Mouse (Mus musculus) lung, embryonic 14.5 days (tissue): ENCODE results near the gene Serpine2. TPM values are rescaled to one million over a fixed set of nuclear protein-coding genes. Genes with fewer than 3 reads are reported as not detected.

Experiments
- ATAC-seq: fragments of 200-750 bp; cut with Nextera tagmentation; 2 replicates; pipeline ENCODE4 v1.8.0; 2017; ENCODE audit warnings: mild to moderate bottlenecking, moderate TSS enrichment, moderate library complexity; ENCODE audit not compliant: insufficient read depth
- DNase-seq: peaks from one replicate; pipeline ENCODE4 v3.0.0-alpha.2; 2015
- H3K27ac ChIP-seq: fragments of 300-500 bp; sonication (generic); 2 replicates; pipeline ENCODE4 v1.5.1; 2014; ENCODE audit warnings: low read depth, mild to moderate bottlenecking, moderate library complexity
- H3K27me3 ChIP-seq: fragments of 300-500 bp; sonication (generic); 2 replicates; pipeline ENCODE4 v1.6.1; 2014; ENCODE audit warnings: low read length, control low read depth; ENCODE audit not compliant: insufficient read depth
- H3K36me3 ChIP-seq: fragments of 300-500 bp; sonication (generic); 2 replicates; pipeline ENCODE4 v1.6.1; 2014; ENCODE audit warnings: control low read depth; ENCODE audit not compliant: insufficient read depth
- H3K4me1 ChIP-seq: fragments of 300-500 bp; sonication (generic); 2 replicates; pipeline ENCODE4 v1.6.1; 2014; ENCODE audit warnings: antibody characterized with exemption, control low read depth; ENCODE audit not compliant: insufficient read depth
- H3K4me2 ChIP-seq: fragments of 300-500 bp; sonication (generic); 2 replicates; pipeline ENCODE4 v1.6.1; 2014; ENCODE audit warnings: mild to moderate bottlenecking
- H3K4me3 ChIP-seq: fragments of 300-500 bp; sonication (generic); 2 replicates; pipeline ENCODE4 v1.5.1; 2014; ENCODE audit warnings: low read depth, low read length
- H3K9ac ChIP-seq: fragments of 300-500 bp; sonication (generic); 2 replicates; pipeline ENCODE4 v1.6.1; 2014
- H3K9me3 ChIP-seq: fragments of 300-500 bp; sonication (generic); 2 replicates; pipeline ENCODE4 v1.6.1; 2016; ENCODE audit warnings: low read depth, low read length, control low read depth
- CTCF ChIP-seq: IDR thresholded peaks from 2 replicates; pipeline ENCODE4 v1.5.1; 2016; ENCODE audit warnings: antibody characterized with exemption, low read depth
- WGBS: fragments of 180-500 bp; shearing (Covaris S2); extraction: QIAGEN DNeasy Blood & Tissue Kit; methylation state at CpG from one replicate; pipeline ENCODE4 v1.1.7; 2014; 5-methylcytosine and 5-hydroxymethylcytosine counted together
- polyA plus RNA-seq: library from polyadenylated mRNA; unstranded; fragments of >200 nt; fragmentation: Nextera tagmentation; extraction: Ambion mirVana; gene quantifications from 2 replicates; pipeline ENCODE4 v1.2.1, GENCODE M21; 2014

Serpine2 gene
- polyA plus RNA-seq, 1 experiment from 2014 or later, result 341 TPM

DNA sequence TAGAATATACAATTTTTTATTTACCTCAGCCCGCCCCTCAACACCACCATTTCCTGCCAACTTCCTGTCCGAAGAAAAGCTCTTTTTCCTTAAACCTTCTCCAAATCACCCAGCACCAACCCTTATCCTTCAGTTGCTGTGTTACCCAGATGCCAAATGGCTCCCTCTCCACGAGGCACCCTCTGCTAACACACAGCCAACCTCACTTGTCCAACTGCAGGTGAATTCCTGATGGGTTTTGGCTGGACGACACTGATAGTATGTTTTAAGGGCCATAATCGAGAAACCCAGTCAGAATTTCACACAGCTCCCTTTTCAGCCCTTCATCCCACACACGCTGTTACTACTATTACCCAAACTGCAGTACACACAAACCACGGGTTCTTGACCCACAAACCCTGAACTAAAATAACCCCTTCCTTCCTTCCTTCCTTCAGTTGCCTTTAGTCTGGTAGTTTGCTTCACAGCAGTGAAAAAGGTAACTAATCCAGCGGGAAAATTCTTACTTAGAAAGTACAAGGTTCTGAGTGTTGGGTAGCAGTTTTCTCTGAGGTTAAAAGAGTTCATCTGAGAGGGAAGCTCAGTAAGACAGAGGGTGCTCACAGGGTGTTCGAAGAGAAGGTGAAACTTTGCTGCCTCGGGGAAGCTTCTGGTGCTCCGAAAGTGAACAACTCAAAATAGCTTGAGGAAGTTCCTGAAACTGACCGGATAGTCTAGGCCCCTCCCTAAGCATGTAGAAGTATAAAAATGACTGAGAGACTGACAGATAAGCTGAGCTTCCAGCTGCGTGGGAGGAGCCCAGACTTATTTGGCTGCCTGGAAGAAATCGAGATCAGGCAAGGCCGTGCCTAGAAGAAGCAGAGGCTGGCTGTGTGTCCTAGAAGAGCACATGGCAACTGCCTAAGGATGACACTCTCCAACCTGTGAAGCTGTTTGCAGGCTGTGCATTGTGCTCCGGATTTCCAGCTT lies 98.4 kb downstream of the Serpine2 start:
- Histone ChIP-seq H3K9me3 (no peaks in the 10 kb centered on the region), H3K27me3 (no peaks in the 10 kb centered on the region), H3K4me1 (0 out of 2 replicates have a peak, but pooled peaks cover 4% of the 10 kb centered on the region), H3K9ac (no peak overlapping the region), H3K4me3 (peak overlapping the region; percentile 90; the same call in 1 of the 2 replicates), H3K4me2 (peak overlapping the region; percentile 88), H3K36me3 (no peaks in the 10 kb centered on the region), H3K27ac (no peak overlapping the region)
- ATAC-seq (no peak), DNase-seq (no peak)
- 44% methylated on average over 16 of the region's 16 CpGs for WGBS
- no peak for TF ChIP-seq CTCF

DNA sequence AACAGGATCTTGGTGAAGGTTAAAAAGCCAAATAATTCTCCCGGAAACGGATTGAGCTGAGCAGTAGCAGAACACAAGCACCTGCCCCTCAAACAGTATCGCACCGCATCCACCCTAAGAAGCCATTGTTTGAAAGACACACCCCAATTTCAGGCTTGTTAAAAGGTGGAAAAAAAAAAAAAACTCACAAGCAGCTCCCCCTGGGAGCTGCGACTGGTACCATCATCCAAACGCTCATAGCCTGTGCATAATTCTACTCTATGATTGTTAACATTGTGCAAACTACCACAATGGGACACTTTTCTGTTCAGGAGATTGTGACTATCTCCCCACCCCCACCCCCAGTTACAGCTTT lies 99.1 kb downstream of the Serpine2 start:
- Histone ChIP-seq H3K4me2 (peak overlapping the region; percentile 88), H3K4me1 (0 out of 2 replicates have a peak, but pooled peaks cover 4% of the 10 kb centered on the region), H3K27me3 (no peaks in the 10 kb centered on the region), H3K36me3 (no peaks in the 10 kb centered on the region), H3K4me3 (peak overlapping the region; percentile 90), H3K27ac (no peak overlapping the region), H3K9ac (peak overlapping the region; percentile 7; the same call in 1 of the 2 replicates), H3K9me3 (no peaks in the 10 kb centered on the region)
- WGBS, result 2% methylated on average over 6 of the region's 6 CpGs
- no peak for DNase-seq
- ATAC-seq, result peak; percentile 47
- no peak for TF ChIP-seq CTCF

DNA sequence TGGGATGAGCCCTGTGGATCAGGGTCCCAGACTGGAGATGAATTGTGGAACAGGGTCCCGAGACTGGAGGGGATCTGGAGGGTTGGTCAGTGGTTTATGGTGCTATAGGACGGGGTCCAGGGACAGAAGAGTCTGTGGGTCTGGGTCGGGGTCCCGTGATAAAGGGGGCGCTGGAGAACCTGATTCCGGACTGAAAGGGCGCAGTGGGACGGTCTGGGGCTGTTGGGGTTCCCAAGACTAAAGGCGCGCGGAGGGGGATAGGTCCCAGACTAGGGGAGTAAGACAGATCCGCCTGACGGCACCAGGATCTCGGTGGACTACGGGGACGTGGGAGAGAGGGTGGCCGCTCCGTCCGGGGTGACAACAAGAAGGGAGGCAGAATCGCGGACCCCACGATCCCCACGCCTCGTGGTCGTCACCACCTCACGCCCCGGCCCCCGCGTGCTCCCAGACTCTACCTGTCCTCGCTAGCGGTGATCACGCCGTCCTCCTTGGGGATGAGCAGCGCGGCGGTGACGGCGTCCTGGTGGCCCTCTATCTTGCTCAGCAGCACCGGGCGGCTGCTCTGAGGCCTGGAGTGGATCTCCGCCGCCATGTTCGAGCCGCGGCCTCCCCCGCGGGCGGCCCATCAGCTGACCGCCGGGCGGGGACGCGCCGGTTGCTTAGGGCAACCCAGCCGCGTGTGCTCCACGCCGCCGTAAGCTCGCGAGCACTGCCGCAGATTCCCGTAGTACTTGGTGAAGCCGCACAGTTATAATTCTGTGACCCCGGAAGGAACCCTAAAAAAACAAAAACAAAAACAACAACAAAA lies 99.7 kb downstream of the Serpine2 start:
- 1% methylated on average over 65 of the region's 65 CpGs for WGBS
- Histone ChIP-seq H3K4me2 (peak overlapping the region; percentile 88), H3K4me1 (0 out of 2 replicates have a peak, but pooled peaks cover 4% of the 10 kb centered on the region), H3K27ac (no peak overlapping the region), H3K36me3 (no peaks in the 10 kb centered on the region), H3K9ac (peak overlapping the region; percentile 82), H3K4me3 (peak overlapping the region; percentile 90), H3K9me3 (no peaks in the 10 kb centered on the region), H3K27me3 (no peaks in the 10 kb centered on the region)
- DNase-seq (peak; percentile 94), ATAC-seq (peak; percentile 96)
- TF ChIP-seq CTCF, result no peak

DNA sequence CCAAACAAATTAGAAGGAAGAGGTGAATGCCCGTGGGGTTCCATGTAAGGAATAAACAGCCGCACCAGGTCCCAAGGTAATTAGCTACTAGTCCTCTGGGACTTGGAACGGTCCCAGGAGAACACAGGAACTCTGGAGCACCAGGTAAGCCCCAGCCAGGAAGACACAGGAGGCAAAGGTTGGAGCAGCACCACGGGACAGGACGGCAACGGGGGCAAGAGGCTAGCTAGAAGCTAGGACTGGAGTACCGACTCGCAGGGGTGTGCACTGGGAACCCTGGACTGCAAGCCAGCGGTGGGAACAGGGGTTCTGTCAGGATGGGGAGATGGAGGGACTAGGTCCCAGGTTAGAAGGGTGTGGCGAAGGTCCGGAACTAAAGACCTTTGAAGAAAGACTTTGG lies 100.3 kb downstream of the Serpine2 start:
- 8% methylated on average over 11 of the region's 11 CpGs for WGBS
- ATAC-seq (peak; percentile 10; the same call in 1 of the 2 replicates), DNase-seq (peak; percentile 15)

DNA sequence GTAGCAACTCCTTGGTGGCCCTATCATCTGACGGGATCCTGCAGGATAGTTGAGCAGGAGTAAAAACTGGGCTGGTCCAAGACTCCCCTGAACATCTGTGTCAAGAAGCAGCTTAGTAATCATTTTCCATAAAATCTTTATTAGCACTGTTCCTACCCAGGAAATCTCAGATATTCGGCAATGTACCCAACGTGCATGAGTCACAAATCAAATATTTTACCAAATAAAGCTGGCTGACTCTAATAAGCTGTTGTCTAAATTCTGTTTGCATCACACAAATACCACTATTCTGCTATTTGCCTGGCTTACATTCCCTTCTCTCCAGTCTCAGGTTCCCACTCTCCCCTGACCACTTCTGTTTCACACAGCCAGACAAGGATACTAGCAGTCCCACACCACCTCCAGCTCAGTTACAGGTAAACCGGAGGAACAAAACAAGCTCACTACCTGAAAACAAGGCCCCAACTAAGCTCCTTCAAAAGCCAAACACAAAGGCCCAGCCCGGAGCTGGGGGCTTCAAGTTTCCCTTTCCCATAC lies 101.5 kb downstream of the Serpine2 start:
- no peak for TF ChIP-seq CTCF
- H3K27me3 ChIP-seq, result no peaks in the 10 kb centered on the region
- WGBS, result 69% methylated on average over 5 of the region's 5 CpGs
- H3K4me1 ChIP-seq, result 0 out of 2 replicates have a peak, but pooled peaks cover 4% of the 10 kb centered on the region
- no peak overlapping the region for H3K4me3 ChIP-seq
- H3K9ac ChIP-seq, result no peak overlapping the region; the same call in 1 of the 2 replicates
- ATAC-seq, result no peak
- H3K36me3 ChIP-seq, result no peaks in the 10 kb centered on the region
- no peak overlapping the region for H3K27ac ChIP-seq
- no peak for DNase-seq
- no peaks in the 10 kb centered on the region for H3K9me3 ChIP-seq
- peak overlapping the region; percentile 88; the same call in 1 of the 2 replicates for H3K4me2 ChIP-seq

More for the DNA sequence above, 100.3 kb downstream of the Serpine2 start:
- peak overlapping the region; percentile 82 for H3K9ac ChIP-seq
- peak overlapping the region; percentile 88 for H3K4me2 ChIP-seq
- 0 out of 2 replicates have a peak, but pooled peaks cover 4% of the 10 kb centered on the region for H3K4me1 ChIP-seq
- H3K27me3 ChIP-seq, result no peaks in the 10 kb centered on the region
- TF ChIP-seq CTCF, result no peak
- no peaks in the 10 kb centered on the region for H3K9me3 ChIP-seq
- H3K4me3 ChIP-seq, result peak overlapping the region; percentile 90
- H3K36me3 ChIP-seq, result no peaks in the 10 kb centered on the region
- H3K27ac ChIP-seq, result no peak overlapping the region

DNA sequence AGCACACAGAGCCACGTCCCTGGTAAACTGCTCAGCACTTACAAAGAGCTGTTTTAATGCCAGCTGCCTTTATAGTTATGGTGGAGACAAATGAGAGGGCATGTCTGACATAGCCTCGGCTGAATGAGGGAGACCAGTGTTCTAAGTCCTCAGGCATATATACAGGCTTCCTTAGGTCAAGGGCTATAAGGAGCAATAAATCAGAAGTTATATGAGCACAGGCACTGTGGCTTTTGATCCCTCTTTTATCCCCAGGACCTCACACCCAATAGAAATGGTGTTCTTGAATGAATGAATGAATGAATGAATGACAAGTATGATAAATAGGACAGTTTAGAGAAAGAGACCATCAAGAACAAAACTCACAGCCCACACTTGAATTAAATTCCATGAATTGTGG lies 102.0 kb downstream of the Serpine2 start:
- Histone ChIP-seq H3K27me3 (no peaks in the 10 kb centered on the region), H3K4me1 (0 out of 2 replicates have a peak, but pooled peaks cover 4% of the 10 kb centered on the region), H3K36me3 (no peaks in the 10 kb centered on the region), H3K4me2 (no peak overlapping the region), H3K9me3 (no peaks in the 10 kb centered on the region), H3K27ac (no peak overlapping the region), H3K4me3 (no peak overlapping the region), H3K9ac (no peak overlapping the region)
- TF ChIP-seq CTCF, result no peak
- no peak for DNase-seq
- WGBS, result 41% methylated on average over 2 of the region's 2 CpGs
- ATAC-seq, result no peak
